Mouse (Mus musculus) embryonic facial prominence, embryonic 11.5 days (tissue): ENCODE measurements around the gene Fgd5. TPM values are rescaled to one million over a fixed set of nuclear protein-coding genes. Genes with fewer than 3 reads are reported as not detected.

ENCODE experiments used
- ATAC-seq: fragments of 200-750 bp; cut with Nextera tagmentation; replicated peaks from 2 replicates; pipeline ENCODE4 v1.8.0; 2017; ENCODE audit warnings: low read depth; ENCODE audit not compliant: insufficient number of reproducible peaks, low FRiP score, low TSS enrichment
- DNase-seq: peaks from one replicate; pipeline ENCODE4 v3.0.0-alpha.2; 2015; ENCODE audit warnings: low spot score
- H3K27ac ChIP-seq: fragments of 300-500 bp; sonication (generic); replicated peaks from 2 replicates; pipeline ENCODE4 v1.5.1; 2014; ENCODE audit warnings: mild to moderate bottlenecking, low read depth, low read length, control low read depth
- H3K27me3 ChIP-seq: fragments of 300-500 bp; sonication (generic); 2 replicates; pipeline ENCODE4 v1.6.1; 2014; ENCODE audit warnings: mild to moderate bottlenecking, low read length, moderate library complexity, mixed read lengths; ENCODE audit not compliant: control insufficient read depth, insufficient read depth
- H3K36me3 ChIP-seq: fragments of 300-500 bp; sonication (generic); replicated peaks from 2 replicates; pipeline ENCODE4 v1.6.1; 2014; ENCODE audit warnings: low read depth, mild to moderate bottlenecking, low read length, moderate library complexity, mixed read lengths; ENCODE audit not compliant: control insufficient read depth, insufficient read depth
- H3K4me1 ChIP-seq: fragments of 300-500 bp; sonication (generic); 2 replicates; pipeline ENCODE4 v1.6.1; 2014; ENCODE audit warnings: low read length, mixed read lengths; ENCODE audit not compliant: control insufficient read depth, insufficient read depth
- H3K4me2 ChIP-seq: fragments of 300-500 bp; sonication (generic); 2 replicates; pipeline ENCODE4 v1.6.1; 2014; ENCODE audit warnings: low read depth, mild to moderate bottlenecking, control low read depth, low read length, moderate library complexity
- H3K4me3 ChIP-seq: fragments of 300-500 bp; sonication (generic); 2 replicates; pipeline ENCODE4 v1.5.1; 2014; ENCODE audit warnings: low read depth, low read length, control low read depth
- H3K9ac ChIP-seq: fragments of 300-500 bp; sonication (generic); replicated peaks from 2 replicates; pipeline ENCODE4 v1.6.1; 2014; ENCODE audit warnings: mild to moderate bottlenecking, control low read depth, low read length
- H3K9me3 ChIP-seq: fragments of 300-500 bp; sonication (generic); replicated peaks from 2 replicates; pipeline ENCODE4 v1.6.1; 2016; ENCODE audit warnings: mild to moderate bottlenecking, low read length, inconsistent platforms, mixed read lengths; ENCODE audit not compliant: control insufficient read depth
- WGBS: fragments of 180-500 bp; shearing (Covaris S2); extraction: QIAGEN DNeasy Blood & Tissue Kit; methylation state at CpG from one replicate; pipeline ENCODE4 v1.1.7; 2014; 5-methylcytosine and 5-hydroxymethylcytosine counted together
- polyA plus RNA-seq: library from polyadenylated mRNA; unstranded; fragments of >200 nt; fragmentation: Nextera tagmentation; extraction: Ambion mirVana; gene quantifications from 2 replicates; pipeline ENCODE4 v1.2.1, GENCODE M21; 2014

The Fgd5 gene
- polyA plus RNA-seq, 1 experiment from 2014 or later = 3.8 TPM

- DNase-seq (no peak), ATAC-seq (no peak)
- Histone ChIP-seq H3K4me3 (no peak overlapping the region), H3K9ac (no peak overlapping the region), H3K27me3 (no peaks in the 10 kb centered on the region), H3K4me2 (no peak overlapping the region), H3K9me3 (no peaks in the 10 kb centered on the region), H3K4me1 (no peaks in the 10 kb centered on the region), H3K36me3 (no peaks in the 10 kb centered on the region), H3K27ac (no peak overlapping the region)
- WGBS = 70% methylated on average over 8 of the region's 8 CpGs
Measured at GRCm38 (mm10) chr6:91993795-91994505, 15.3 kb downstream of the Fgd5 start.

GRCm38 (mm10) chr6:91996072-91996471 lies 17.4 kb downstream of the Fgd5 start:
- Histone ChIP-seq H3K4me2 (no peak overlapping the region), H3K4me3 (no peak overlapping the region), H3K9me3 (no peaks in the 10 kb centered on the region), H3K27ac (no peak overlapping the region), H3K9ac (no peak overlapping the region), H3K4me1 (no peaks in the 10 kb centered on the region), H3K27me3 (no peaks in the 10 kb centered on the region), H3K36me3 (no peaks in the 10 kb centered on the region)
- ATAC-seq (no peak), DNase-seq (no peak)
- WGBS = 75% methylated on average over 8 of the region's 8 CpGs

- WGBS = 100% methylated on average over 1 of the region's 1 CpGs
- Histone ChIP-seq H3K4me1 (peaks cover 4% of the 10 kb centered on the region; the same call in 1 of the 2 replicates), H3K9ac (no peak overlapping the region), H3K27me3 (no peaks in the 10 kb centered on the region), H3K27ac (no peak overlapping the region), H3K4me2 (no peak overlapping the region), H3K4me3 (no peak overlapping the region), H3K9me3 (no peaks in the 10 kb centered on the region), H3K36me3 (no peaks in the 10 kb centered on the region)
- no peak for DNase-seq
- ATAC-seq = no peak
Measured at GRCm38 (mm10) chr6:92002558-92003285, 24.0 kb downstream of the Fgd5 start.

GRCm38 (mm10) chr6:92003646-92004045 lies 25.0 kb downstream of the Fgd5 start:
- no peak overlapping the region for H3K4me3 ChIP-seq
- no peaks in the 10 kb centered on the region for H3K36me3 ChIP-seq
- H3K4me1 ChIP-seq = peaks cover 4% of the 10 kb centered on the region; the same call in 1 of the 2 replicates
- no peaks in the 10 kb centered on the region for H3K9me3 ChIP-seq
- no peak overlapping the region for H3K4me2 ChIP-seq
- 30% methylated on average over 2 of the region's 2 CpGs for WGBS
- ATAC-seq (no peak), DNase-seq (no peak)
- no peak overlapping the region for H3K9ac ChIP-seq
- no peak overlapping the region for H3K27ac ChIP-seq
- no peaks in the 10 kb centered on the region for H3K27me3 ChIP-seq

- 18% methylated on average over 6 of the region's 6 CpGs for WGBS
- Histone ChIP-seq H3K27ac (no peak overlapping the region), H3K9ac (no peak overlapping the region)
Measured at GRCm38 (mm10) chr6:92004137-92004805, 25.6 kb downstream of the Fgd5 start.

GRCm38 (mm10) chr6:92004806-92005205 lies 26.1 kb downstream of the Fgd5 start:
- Histone ChIP-seq H3K36me3 (no peaks in the 10 kb centered on the region), H3K27me3 (no peaks in the 10 kb centered on the region), H3K9ac (no peak overlapping the region), H3K4me2 (no peak overlapping the region), H3K4me3 (no peak overlapping the region), H3K9me3 (no peaks in the 10 kb centered on the region), H3K4me1 (peaks cover 4% of the 10 kb centered on the region; the same call in 1 of the 2 replicates), H3K27ac (no peak overlapping the region)
- WGBS = 34% methylated on average over 3 of the region's 3 CpGs
- ATAC-seq (no peak), DNase-seq (no peak)

More at GRCm38 (mm10) chr6:92004137-92004805, 25.6 kb downstream of the Fgd5 start:
- peaks cover 4% of the 10 kb centered on the region; the same call in 1 of the 2 replicates for H3K4me1 ChIP-seq
- H3K27me3 ChIP-seq = no peaks in the 10 kb centered on the region
- no peak overlapping the region for H3K4me2 ChIP-seq
- no peaks in the 10 kb centered on the region for H3K9me3 ChIP-seq
- ATAC-seq = peak; percentile 60
- no peak overlapping the region for H3K4me3 ChIP-seq
- H3K36me3 ChIP-seq = no peaks in the 10 kb centered on the region
- DNase-seq = peak; percentile 45

- no peak for DNase-seq
- no peak overlapping the region for H3K27ac ChIP-seq
- H3K4me1 ChIP-seq = no peaks in the 10 kb centered on the region
- WGBS = 75% methylated on average over 2 of the region's 2 CpGs
- ATAC-seq = no peak
- H3K9me3 ChIP-seq = no peaks in the 10 kb centered on the region
- H3K9ac ChIP-seq = no peak overlapping the region
- H3K36me3 ChIP-seq = no peaks in the 10 kb centered on the region
- no peaks in the 10 kb centered on the region for H3K27me3 ChIP-seq
- no peak overlapping the region for H3K4me2 ChIP-seq
- no peak overlapping the region for H3K4me3 ChIP-seq
Measured at GRCm38 (mm10) chr6:92010895-92011294, 32.2 kb downstream of the Fgd5 start.

GRCm38 (mm10) chr6:92012413-92012812 lies 33.7 kb downstream of the Fgd5 start:
- Histone ChIP-seq H3K9me3 (no peaks in the 10 kb centered on the region), H3K36me3 (no peaks in the 10 kb centered on the region), H3K27me3 (no peaks in the 10 kb centered on the region), H3K4me1 (no peaks in the 10 kb centered on the region), H3K4me2 (no peak overlapping the region), H3K9ac (no peak overlapping the region), H3K4me3 (no peak overlapping the region), H3K27ac (no peak overlapping the region)
- 76% methylated on average over 5 of the region's 5 CpGs for WGBS
- DNase-seq (no peak), ATAC-seq (no peak)
